In genomic region chr2:57245721-57246328, GRCm38 (mm10) we compare ENCODE assay signal across 32 mouse cellular contexts. TPM values are rescaled to one million over a fixed set of nuclear protein-coding genes. Genes with fewer than 3 reads are reported as not detected.
DNase-seq lines count a peak whose midpoint lies in the region; ATAC-seq and TF ChIP-seq lines count a peak whose summit lies in the region.
"Had no signal": no experiment of that assay in that cellular context is flagged by ENCODE, and none has a peak within 500 bp of the region (broad histone marks: within the 10 kb centered on the region; RNA-seq: fewer than 3 reads in every experiment).

No protein-coding gene starts in this region.

- no peak overlapping the region for H3K27ac ChIP-seq in lung, embryonic 14.5 days (ENCODE audit: low read depth)
- H3K27ac ChIP-seq: embryonic facial prominence, embryonic 10.5 days; embryonic facial prominence, embryonic 15.5 days; forebrain, embryonic 12.5 days; heart, adult 2 months; heart, embryonic 13.5 days; hindbrain, embryonic 14.5 days; liver, embryonic 12.5 days; midbrain, embryonic 13.5 days had no signal

- no peak overlapping the region for H3K9ac ChIP-seq in lung, embryonic 14.5 days
- H3K9ac ChIP-seq: embryonic facial prominence, embryonic 15.5 days; forebrain, embryonic 12.5 days; heart, embryonic 13.5 days; hindbrain, embryonic 14.5 days; liver, embryonic 12.5 days; liver, postnatal 0 days; midbrain, embryonic 13.5 days had no signal

- no peaks in the 10 kb centered on the region for H3K36me3 ChIP-seq in lung, embryonic 14.5 days (ENCODE audit: insufficient read depth)
- H3K36me3 ChIP-seq: embryonic facial prominence, embryonic 10.5 days; embryonic facial prominence, embryonic 15.5 days; forebrain, embryonic 12.5 days; heart, embryonic 13.5 days; liver, embryonic 12.5 days; midbrain, embryonic 13.5 days had no signal

- no peaks in the 10 kb centered on the region for H3K27me3 ChIP-seq in lung, embryonic 14.5 days (ENCODE audit: insufficient read depth, low read length)
- H3K27me3 ChIP-seq: embryonic facial prominence, embryonic 15.5 days; forebrain, embryonic 12.5 days; heart, embryonic 13.5 days; liver, embryonic 12.5 days; megakaryocyte, embryonic 14.5 days; midbrain, embryonic 13.5 days had no signal

- no peak for TF ChIP-seq CTCF in lung, embryonic 14.5 days (IDR thresholded peaks at IDR 0.05; ENCODE audit: low read depth)

- WGBS in lung, embryonic 14.5 days, result 77% methylated on average over 6 of the region's 6 CpGs

- H3K4me3 ChIP-seq in lung, embryonic 14.5 days (ENCODE audit: low read depth, low read length), result no peak overlapping the region
- H3K4me3 ChIP-seq: embryonic facial prominence, embryonic 10.5 days; embryonic facial prominence, embryonic 15.5 days; forebrain, embryonic 12.5 days; heart, adult 2 months; heart, embryonic 13.5 days; layer of hippocampus, adult 2 months; liver, embryonic 12.5 days; megakaryocyte, embryonic 14.5 days; midbrain, embryonic 13.5 days had no signal

- no peak overlapping the region for H3K4me2 ChIP-seq in lung, embryonic 14.5 days
- H3K4me2 ChIP-seq: embryonic facial prominence, embryonic 15.5 days; forebrain, embryonic 12.5 days; heart, embryonic 13.5 days; hindbrain, embryonic 14.5 days; liver, embryonic 12.5 days; midbrain, embryonic 13.5 days had no signal

- H3K9me3 ChIP-seq in lung, embryonic 14.5 days (ENCODE audit: low read depth, low read length), result no peaks in the 10 kb centered on the region
- H3K9me3 ChIP-seq: embryonic facial prominence, embryonic 10.5 days; embryonic facial prominence, embryonic 15.5 days; forebrain, embryonic 12.5 days; heart, embryonic 13.5 days; liver, embryonic 12.5 days; megakaryocyte, embryonic 14.5 days; midbrain, embryonic 13.5 days had no signal

- 0 out of 2 replicates have a peak, but pooled peaks have one; percentile 52 for ATAC-seq in lung, embryonic 14.5 days (ENCODE audit: insufficient read depth)
- ATAC-seq in granulocyte monocyte progenitor cell, adult 5-6 weeks (replicated peaks; ENCODE audit: poor library complexity, severe bottlenecking), result peak; percentile 56
- ATAC-seq: activated CD4-positive, CD25-positive, alpha-beta regulatory T cell, adult 4 months; intestine, postnatal 0 days; liver, embryonic 12.5 days; liver, postnatal 0 days; midbrain, embryonic 13.5 days had no signal

- DNase-seq in lung, embryonic 14.5 days, result no peak
- no peak for DNase-seq in lung, postnatal 4 days
- peak; percentile 45 for DNase-seq in lung, postnatal 36 days
- no peak for DNase-seq in kidney, postnatal 4 days
- DNase-seq in ovary, postnatal 10 days (ENCODE audit: low spot score), result no peak
- no peak for DNase-seq in layer of hippocampus, postnatal 14 days (ENCODE audit: low spot score in 2 of 2)
- DNase-seq: adrenal gland, adult 2 months; B cell, adult 2 months; cerebellum, adult 8-10 months; cerebellum, postnatal 25 days; gastrocnemius, postnatal 25 days; heart, adult 2 months; heart, postnatal 10 days; kidney, adult 9 months; kidney, postnatal 14 days; left cerebral cortex, postnatal 4 days; liver, postnatal 0 days; right cerebral cortex, postnatal 4 days; thymus, adult 2 months; thymus, postnatal 36 days had no signal

- no peaks in the 10 kb centered on the region for H3K4me1 ChIP-seq in lung, embryonic 14.5 days (ENCODE audit: insufficient read depth)
- H3K4me1 ChIP-seq: embryonic facial prominence, embryonic 10.5 days; embryonic facial prominence, embryonic 15.5 days; forebrain, embryonic 12.5 days; heart, embryonic 13.5 days; liver, embryonic 12.5 days; midbrain, embryonic 13.5 days had no signal

RNA-seq across cellular contexts. Expression of gene Gpd2, which starts 8.4 kb away (rescaled TPM):
- polyA plus RNA-seq in lung, embryonic 14.5 days (2014; fragmentation: Nextera tagmentation; extraction: Ambion mirVana), result 16.3 and 17.8 TPM in 2 replicates
- total RNA-seq in granulocyte monocyte progenitor cell, adult 5-6 weeks (2014; fragmentation: Nextera tagmentation), result 16.1 and 19.2 TPM in 2 replicates
- total RNA-seq in granulocyte monocyte progenitor cell, adult 5-6 weeks (2017), result 29.3 and 31.1 TPM in 2 replicates
- total RNA-seq in layer of hippocampus, postnatal 14 days (2021), result 100 to 1,000 TPM; 125 to 144 TPM
